Mouse (Mus musculus) MEL (cell line): Measurements from ENCODE around the gene Rsad1. TPM values are rescaled to one million over a fixed set of nuclear protein-coding genes. Genes with fewer than 3 reads are reported as not detected.

Source experiments
- DNase-seq: peaks from one replicate; pipeline ENCODE4 v3.0.0; 2011; ENCODE audit warnings: low read depth, low spot score
- H3K27ac ChIP-seq: 2 replicates; pipeline ENCODE4 v1.5.1; 2012; ENCODE audit warnings: low read depth, mild to moderate bottlenecking, control low read depth, low read length, moderate library complexity; ENCODE audit not compliant: control insufficient read depth
- H3K27me3 ChIP-seq, 2 experiments: fragments of 150-350 bp in 1 of 2; sonication (generic) in 1 of 2; 2 replicates each; pipeline ENCODE4 v1.6.1; 2012; ENCODE audit warnings: low read length in 2 of 2, mild to moderate bottlenecking in 2 of 2, improper control_type of control experiment in 1 of 2, moderate library complexity in 1 of 2; ENCODE audit not compliant: insufficient read depth in 2 of 2, control insufficient read depth in 1 of 2
- H3K36me3 ChIP-seq, 2 experiments: 2 replicates each; pipeline ENCODE4 v1.6.1; 2012 to 2014; ENCODE audit warnings: low read length in 2 of 2, improper control_type of control experiment in 1 of 2, inconsistent platforms in 1 of 2, mild to moderate bottlenecking in 1 of 2; ENCODE audit not compliant: insufficient read depth in 2 of 2, control insufficient read depth in 1 of 2
- H3K4me1 ChIP-seq, 2 experiments: fragments of 150-350 bp in 1 of 2; sonication (generic) in 1 of 2; 2 replicates each; pipeline ENCODE4 v1.6.1; 2012; ENCODE audit warnings: low read length in 2 of 2, improper control_type of control experiment in 1 of 2, mild to moderate bottlenecking in 1 of 2; ENCODE audit not compliant: insufficient read depth in 2 of 2, control insufficient read depth in 1 of 2
- H3K4me3 ChIP-seq, 2 experiments: fragments of 150-350 bp in 1 of 2; sonication (generic) in 1 of 2; 2 replicates each; pipeline ENCODE4 v1.5.1; 2012; ENCODE audit warnings: low read depth in 2 of 2, low read length in 2 of 2, mild to moderate bottlenecking in 2 of 2, moderate library complexity in 2 of 2, control low read depth in 1 of 2, improper control_type of control experiment in 1 of 2; ENCODE audit not compliant: control insufficient read depth in 1 of 2, insufficient read depth in 1 of 2
- H3K79me2 ChIP-seq: 2 replicates; pipeline ENCODE4 v1.6.1; 2012; ENCODE audit warnings: mild to moderate bottlenecking, low read length, moderate library complexity; ENCODE audit not compliant: control insufficient read depth, poor library complexity, insufficient read depth
- H3K9ac ChIP-seq: 2 replicates; pipeline ENCODE4 v1.6.1; 2012; ENCODE audit warnings: low read depth, mild to moderate bottlenecking, control low read depth, low read length, moderate library complexity; ENCODE audit not compliant: control insufficient read depth, poor library complexity, severe bottlenecking
- H3K9me3 ChIP-seq: fragments of 150-350 bp; sonication (generic); replicated peaks from 2 replicates; pipeline ENCODE4 v1.6.1; 2012; ENCODE audit warnings: mild to moderate bottlenecking, low read length, improper control_type of control experiment, moderate library complexity; ENCODE audit not compliant: insufficient read depth
- BHLHE40 ChIP-seq: IDR thresholded peaks from 2 replicates; pipeline ENCODE4 v1.6.1; 2012; ENCODE audit warnings: low read depth, mild to moderate bottlenecking, inconsistent platforms, low read length, improper control_type of control experiment, borderline replicate concordance
- CHD2 ChIP-seq: IDR thresholded peaks from 2 replicates; pipeline ENCODE4 v1.6.1; 2011; ENCODE audit warnings: low read length, improper control_type of control experiment
- CTCF ChIP-seq, 3 experiments: IDR thresholded peaks in 2 of 3; conservative IDR thresholded peaks in 1 of 3; 2 replicates each; pipeline ENCODE4 v1.5.1; 2011 to 2012; ENCODE audit warnings: low read length in 3 of 3, low read depth in 2 of 3, mild to moderate bottlenecking in 2 of 3, improper control_type of control experiment in 1 of 3, inconsistent platforms in 1 of 3, mixed read lengths in 1 of 3, moderate library complexity in 1 of 3; ENCODE audit not compliant: control insufficient read depth in 1 of 3, insufficient read depth in 1 of 3, poor library complexity in 1 of 3, severe bottlenecking in 1 of 3
- GABPA ChIP-seq: IDR thresholded peaks from 2 replicates; pipeline ENCODE4 v1.6.1; 2012; ENCODE audit warnings: low read depth, mild to moderate bottlenecking, inconsistent platforms, low read length, improper control_type of control experiment, moderate library complexity
- KAT2A ChIP-seq: conservative IDR thresholded peaks from 2 replicates; pipeline ENCODE4 v1.6.1; 2012; ENCODE audit warnings: low read depth, low read length, improper control_type of control experiment, inconsistent platforms
- MAX ChIP-seq: IDR thresholded peaks from 2 replicates; pipeline ENCODE4 v1.6.1; 2011; ENCODE audit warnings: low read length, improper control_type of control experiment
- MXI1 ChIP-seq: IDR thresholded peaks from 2 replicates; pipeline ENCODE4 v1.6.1; 2011; ENCODE audit warnings: mild to moderate bottlenecking, low read depth, low read length, improper control_type of control experiment
- POLR2A ChIP-seq, 2 experiments: IDR thresholded peaks; 2 replicates each; pipeline ENCODE4 v1.6.1; 2011 to 2012; ENCODE audit warnings: low read length in 2 of 2, mild to moderate bottlenecking in 2 of 2, control low read depth in 1 of 2, improper control_type of control experiment in 1 of 2, low read depth in 1 of 2, moderate library complexity in 1 of 2; ENCODE audit not compliant: control insufficient read depth in 1 of 2, insufficient read depth in 1 of 2, poor library complexity in 1 of 2
- POLR2AphosphoS2 ChIP-seq: IDR thresholded peaks from 2 replicates; pipeline ENCODE4 v1.6.1; 2011; ENCODE audit warnings: low read length, improper control_type of control experiment
- RAD21 ChIP-seq: IDR thresholded peaks from 2 replicates; pipeline ENCODE4 v1.6.1; 2011; ENCODE audit warnings: mild to moderate bottlenecking, low read depth, low read length, improper control_type of control experiment
- RCOR1 ChIP-seq: IDR thresholded peaks from 2 replicates; pipeline ENCODE4 v1.6.1; 2012; ENCODE audit warnings: low read depth, mild to moderate bottlenecking, inconsistent platforms, low read length, improper control_type of control experiment
- SIN3A ChIP-seq: IDR thresholded peaks from 2 replicates; pipeline ENCODE4 v1.6.1; 2012; ENCODE audit warnings: low read length, improper control_type of control experiment, inconsistent platforms
- TAL1 ChIP-seq: IDR thresholded peaks from 2 replicates; pipeline ENCODE4 v1.6.1; 2012; ENCODE audit warnings: mild to moderate bottlenecking, inconsistent platforms, low read length, moderate library complexity, mixed read lengths
- USF1 ChIP-seq: IDR thresholded peaks from 2 replicates; pipeline ENCODE4 v1.6.1; 2014; ENCODE audit warnings: low read depth, mild to moderate bottlenecking, inconsistent platforms, low read length, improper control_type of control experiment, moderate library complexity
- ZNF384 ChIP-seq: IDR thresholded peaks from 2 replicates; pipeline ENCODE4 v1.6.1; 2012; ENCODE audit warnings: low read depth, mild to moderate bottlenecking, inconsistent platforms, low read length, improper control_type of control experiment
- polyA plus RNA-seq, 2 experiments: library from polyadenylated mRNA; stranded (reverse) in 1 of 2; unstranded in 1 of 2; fragments of >175 nt in 1 of 2; fragments of >200 nt in 1 of 2; gene quantifications; 2 replicates each; pipeline versions ENCODE4 v1.2.1 to v1.2.4; 2012; ENCODE audit warnings: low replicate concordance in 2 of 2, low read depth in 1 of 2; ENCODE audit not compliant: insufficient read length in 2 of 2, insufficient read depth in 1 of 2, missing spikeins in 1 of 2
- total RNA-seq: library from RNA; depleted of rRNA; stranded (reverse); fragments of 300-350 nt; gene quantifications from 2 replicates; pipeline ENCODE4 v1.2.3, GENCODE M21; 2012

Gene Rsad1
- total and polyA plus RNA-seq, 3 experiments: 24.0 to 28.7 TPM; not detected in 1

- Histone ChIP-seq H3K4me3 (no peak overlapping the region), H3K79me2 (no peaks in the 10 kb centered on the region), H3K9me3 (no peaks in the 10 kb centered on the region), H3K36me3 (no peaks in the 10 kb centered on the region), H3K27me3 (no peaks in the 10 kb centered on the region), H3K4me1 (no peaks in the 10 kb centered on the region), H3K27ac (no peak overlapping the region), H3K9ac (no peak overlapping the region)
- no peak for TF ChIP-seq POLR2A (IDR thresholded peaks at IDR 0.05; ENCODE audit: control insufficient read depth in 1 of 2, insufficient read depth in 1 of 2, low read depth in 1 of 2, low read length in 2 of 2, poor library complexity in 1 of 2)
- no peak for TF ChIP-seq RCOR1
- no peak for TF ChIP-seq GABPA
- no peak for TF ChIP-seq POLR2AphosphoS2
- no peak for TF ChIP-seq BHLHE40
- no peak for TF ChIP-seq ZNF384
- no peak for DNase-seq
Measured at GRCm38 (mm10) chr11:94565151-94565479, 16.1 kb upstream of the Rsad1 start.

- no peak for TF ChIP-seq KAT2A
- no peak for TF ChIP-seq SIN3A
- no peak for TF ChIP-seq POLR2A (IDR thresholded peaks at IDR 0.05; ENCODE audit: control insufficient read depth in 1 of 2, insufficient read depth in 1 of 2, low read depth in 1 of 2, low read length in 2 of 2, poor library complexity in 1 of 2)
- no peak for TF ChIP-seq GABPA
- TF ChIP-seq MXI1: no peak
- TF ChIP-seq USF1: no peak
- TF ChIP-seq MAX: no peak
- no peak for TF ChIP-seq RAD21
- TF ChIP-seq BHLHE40: no peak
- TF ChIP-seq CHD2: no peak
- no peak for TF ChIP-seq TAL1
- no peak for TF ChIP-seq CTCF (IDR thresholded peaks at IDR 0.05 in 2 of 3, conservative IDR thresholded peaks at IDR 0.05 in 1 of 3; ENCODE audit: control insufficient read depth in 1 of 3, insufficient read depth in 1 of 3, low read depth in 2 of 3, low read length in 3 of 3, poor library complexity in 1 of 3, severe bottlenecking in 1 of 3)
- no peaks in the 10 kb centered on the region for H3K36me3 ChIP-seq
- no peaks in the 10 kb centered on the region for H3K79me2 ChIP-seq
- H3K9ac ChIP-seq: no peak within 1 kb of the TSS
- no peaks in the 10 kb centered on the region for H3K4me1 ChIP-seq
- no peak for DNase-seq
- no peak within 1 kb of the TSS for H3K4me3 ChIP-seq
- H3K9me3 ChIP-seq: no peaks in the 10 kb centered on the region
- no peaks in the 10 kb centered on the region for H3K27me3 ChIP-seq
- no peak within 1 kb of the TSS for H3K27ac ChIP-seq
Measured at GRCm38 (mm10) chr11:94564437-94565150, 15.5 kb upstream of the Rsad1 start, which contains the start of gene Chad. Gene Chad (plus strand): TSS chr11:94565047.

GRCm38 (mm10) chr11:94563821-94564220, 14.8 kb upstream of the Rsad1 start:
- H3K9ac ChIP-seq: no peak overlapping the region
- no peaks in the 10 kb centered on the region for H3K9me3 ChIP-seq
- H3K27ac ChIP-seq: no peak overlapping the region
- H3K79me2 ChIP-seq: no peaks in the 10 kb centered on the region
- H3K4me3 ChIP-seq: no peak overlapping the region
- H3K4me1 ChIP-seq: no peaks in the 10 kb centered on the region
- no peaks in the 10 kb centered on the region for H3K27me3 ChIP-seq
- H3K36me3 ChIP-seq: no peaks in the 10 kb centered on the region
- no peak for TF ChIP-seq MAX
- DNase-seq: no peak
